Mouse (Mus musculus): Measurements from ENCODE around the gene Ly6g5b.

Gene Ly6g5b

GRCm38 (mm10) chr17:35080710-35081109 is 34.5 kb downstream of the Ly6g5b start:
- in situ Hi-C loops (cut with MboI, MseI) = no loop called here

GRCm38 (mm10) chr17:35080248-35080647 is 35.0 kb downstream of the Ly6g5b start:
- in situ Hi-C loops (cut with MboI, MseI) = no loop called here

- in situ Hi-C loops (cut with MboI, MseI) = no loop called here
Observed at GRCm38 (mm10) chr17:35079778-35080177, 35.5 kb downstream of the Ly6g5b start.

GRCm38 (mm10) chr17:35077786-35078233 is 37.4 kb downstream of the Ly6g5b start, which contains the start of gene Ly6g6d:
Ly6g6d (minus strand) TSS chr17:35078065.
- in situ Hi-C loops (cut with MboI, MseI) = no loop called here

- in situ Hi-C loops (cut with MboI, MseI) = no loop called here
Observed at GRCm38 (mm10) chr17:35077285-35077684, 37.9 kb downstream of the Ly6g5b start.

GRCm38 (mm10) chr17:35076507-35077176 is 38.6 kb downstream of the Ly6g5b start, which contains the start of gene Ly6g6e:
Ly6g6e (plus strand) TSS chr17:35076902.
- in situ Hi-C loops (cut with MboI, MseI) = no loop called here

- in situ Hi-C loops (cut with MboI, MseI) = no loop called here
Observed at GRCm38 (mm10) chr17:35074097-35074496, 41.1 kb downstream of the Ly6g5b start.

- in situ Hi-C loops (cut with MboI, MseI) = no loop called here
Observed at GRCm38 (mm10) chr17:35071454-35071853, 43.8 kb downstream of the Ly6g5b start.

- in situ Hi-C loops (cut with MboI, MseI) = no loop called here
Observed at GRCm38 (mm10) chr17:35070556-35071229, 44.5 kb downstream of the Ly6g5b start.

GRCm38 (mm10) chr17:35068213-35068914 is 46.9 kb downstream of the Ly6g5b start:
- in situ Hi-C loops (cut with MboI, MseI) = loop anchor here (5.0 kb wide), 1 partner anchor 46 kb away; no protein-coding TSS in a partner anchor

- in situ Hi-C loops (cut with MboI, MseI) = loop anchor here (5.0 kb wide), 1 partner anchor 44 kb away; no protein-coding TSS in a partner anchor
Observed at GRCm38 (mm10) chr17:35066084-35066483, 49.1 kb downstream of the Ly6g5b start, which contains the start of gene Mpig6b. Mpig6b (minus strand) TSS chr17:35066184.

- in situ Hi-C loops (cut with MboI, MseI) = loop anchor here (5.0 kb wide), 1 partner anchor 43 kb away; no protein-coding TSS in a partner anchor
Observed at GRCm38 (mm10) chr17:35064951-35065947, 50.0 kb downstream of the Ly6g5b start, which contains the start of gene Ly6g6c. Ly6g6c (plus strand) TSS chr17:35065388.

- in situ Hi-C loops (cut with MboI, MseI) = no loop called here
Observed at GRCm38 (mm10) chr17:35064378-35064877, 50.8 kb downstream of the Ly6g5b start.
